Mouse (Mus musculus) layer of hippocampus, adult 6 months (tissue): ENCODE data around the gene Zbtb45. TPM values are rescaled to one million over a fixed set of nuclear protein-coding genes. Genes with fewer than 3 reads are reported as not detected.

Experiments used
- long read RNA-seq, 2 experiments: library from polyadenylated mRNA; unstranded; transcript quantifications; one replicate each; pipeline ENCODE4 v2.0.0; 2019 to 2020
- polyA plus RNA-seq: library from polyadenylated mRNA; unstranded; fragments of <200 nt; fragmentation: Nextera tagmentation; gene quantifications from 2 replicates; pipeline ENCODE4 v1.2.3, GENCODE M21; 2021

Zbtb45 gene
- polyA plus RNA-seq: 8.1 and 9.6 TPM in 2 replicates
- long read RNA-seq, experiment 1, partial matches to known transcripts: 7 of 9 reads
- long read RNA-seq, experiment 1, other reads (novel, unspliced or antisense): 1 of 9 reads
- long read RNA-seq, experiment 2, transcript Zbtb45-201 (3 exons, 2,171 nt): major isoform, 10 of 33 reads
- long read RNA-seq, experiment 2, partial matches to known transcripts: 2 of 33 reads
- long read RNA-seq, experiment 2, other reads (novel, unspliced or antisense): 19 of 33 reads

GRCm38 (mm10) chr7:13010005-13010908 is at the start of gene Zbtb45:
Gene Zbtb45 (minus strand): TSS chr7:13010034.

GRCm38 (mm10) chr7:13054287-13055010 is 44.6 kb upstream of the Zbtb45 start, which contains the start of gene Mzf1:
Gene Mzf1 (minus strand): TSS chr7:13054764.

GRCm38 (mm10) chr7:13037901-13038555 is 28.2 kb upstream of the Zbtb45 start, which contains the start of gene Ube2m:
Gene Ube2m (minus strand): TSS chr7:13038275.

GRCm38 (mm10) chr7:13034148-13034977 is 24.5 kb upstream of the Zbtb45 start, which contains the start of gene Chmp2a:
Gene Chmp2a (minus strand): TSS chr7:13034807.

GRCm38 (mm10) chr7:12998851-12999250 is 11.0 kb downstream of the Zbtb45 start, which contains the start of gene Trim28:
Gene Trim28 (plus strand): TSS chr7:12999114.

GRCm38 (mm10) chr7:12998053-12998452 is 11.8 kb downstream of the Zbtb45 start, which contains the start of gene Slc27a5:
Gene Slc27a5 (minus strand): TSS chr7:12998192.

GRCm38 (mm10) chr7:12977682-12978389 is 32.0 kb downstream of the Zbtb45 start, which contains the start of gene Zfp446:
Gene Zfp446 (plus strand): TSS chr7:12977848.

GRCm38 (mm10) chr7:12965678-12966091 is 44.1 kb downstream of the Zbtb45 start, which contains the start of gene Zfp324:
Gene Zfp324 (plus strand): TSS chr7:12965838.

Other genes starting within 250 kb of the Zbtb45 start
- 8.7 and 8.8 TPM in 2 replicates for gene Zscan18, start 206.4 kb downstream of the Zbtb45 start, polyA plus RNA-seq
- gene Zfp329, start 191.2 kb downstream of the Zbtb45 start, polyA plus RNA-seq: 7.9 and 9.7 TPM in 2 replicates
- 8.4 and 8.5 TPM in 2 replicates for gene Zfp110, start 175.3 kb downstream of the Zbtb45 start, polyA plus RNA-seq
- 3.5 TPM in 2 replicates for gene Zfp128, start 128.9 kb downstream of the Zbtb45 start, polyA plus RNA-seq
- 11.5 and 11.8 TPM in 2 replicates for gene Zscan22, start 112.2 kb downstream of the Zbtb45 start, polyA plus RNA-seq
- gene Rps5, start 87.7 kb downstream of the Zbtb45 start, polyA plus RNA-seq: 627 and 629 TPM in 2 replicates
- 0.39 TPM in 2 replicates for gene Rnf225, start 82.6 kb downstream of the Zbtb45 start, polyA plus RNA-seq
- 2.2 TPM in 2 replicates for gene Zfp324, start 44.2 kb downstream of the Zbtb45 start, polyA plus RNA-seq
- gene Zfp446, start 32.2 kb downstream of the Zbtb45 start, polyA plus RNA-seq: 3.7 and 4.2 TPM in 2 replicates
- 0.06 TPM in 1 of 2 replicates, not detected in the other for gene Slc27a5, start 11.8 kb downstream of the Zbtb45 start, polyA plus RNA-seq
- 83.4 and 85.0 TPM in 2 replicates for gene Trim28, start 10.9 kb downstream of the Zbtb45 start, polyA plus RNA-seq
- 316 and 338 TPM in 2 replicates for gene Chmp2a, start 24.8 kb upstream of the Zbtb45 start, polyA plus RNA-seq
- gene Ube2m, start 28.2 kb upstream of the Zbtb45 start, polyA plus RNA-seq: 23.7 and 27.4 TPM in 2 replicates
- gene Mzf1, start 44.7 kb upstream of the Zbtb45 start, polyA plus RNA-seq: 6.5 and 7.3 TPM in 2 replicates
- not detected in 2 replicates for gene Vmn1r85, start 85.1 kb upstream of the Zbtb45 start, polyA plus RNA-seq
- gene Vmn1r86, start 109.9 kb upstream of the Zbtb45 start, polyA plus RNA-seq: not detected in 2 replicates
- gene Vmn1r87, start 130.1 kb upstream of the Zbtb45 start, polyA plus RNA-seq: not detected in 2 replicates
- gene Vmn1r88, start 149.5 kb upstream of the Zbtb45 start, polyA plus RNA-seq: not detected in 2 replicates
- not detected in 2 replicates for gene Vmn1r89, start 203.0 kb upstream of the Zbtb45 start, polyA plus RNA-seq